Mouse (Mus musculus): ENCODE measurements around the gene Setd1b.
"Not testable (repeated sequence)": the region's sequence is repeated elsewhere in the genome, so short reads cannot be mapped to it uniquely, and the experiment has no call there.

Setd1b gene

GRCm38 (mm10) chr5:123196746-123197145 lies 54.8 kb downstream of the Setd1b start:
- in situ Hi-C loops (cut with MboI, MseI), result no loop called here

GRCm38 (mm10) chr5:123198523-123198922 lies 56.5 kb downstream of the Setd1b start:
- in situ Hi-C loops (cut with MboI, MseI), result no loop called here

- in situ Hi-C loops (cut with MboI, MseI), result not testable (repeated sequence)
These were observed 59.0 kb downstream of the Setd1b start for GRCm38 (mm10) chr5:123200816-123201522.

- in situ Hi-C loops (cut with MboI, MseI), result no loop called here
These were observed 59.5 kb downstream of the Setd1b start for GRCm38 (mm10) chr5:123201523-123201892.

GRCm38 (mm10) chr5:123201987-123202386 lies 60.0 kb downstream of the Setd1b start:
- in situ Hi-C loops (cut with MboI, MseI), result no loop called here

GRCm38 (mm10) chr5:123202771-123203170 lies 60.8 kb downstream of the Setd1b start:
- in situ Hi-C loops (cut with MboI, MseI), result not testable (repeated sequence)

- in situ Hi-C loops (cut with MboI, MseI), result not testable (repeated sequence)
These were observed 61.6 kb downstream of the Setd1b start for GRCm38 (mm10) chr5:123203591-123203990.

All from T-helper 1 cell (primary cell).